Mouse (Mus musculus) testis, postnatal 14 days (tissue): ENCODE data around the gene Cops6.

Source experiments
- DNase-seq: peaks from one replicate; pipeline ENCODE4 v3.0.0; 2021; ENCODE audit warnings: low spot score

Gene Cops6

DNA sequence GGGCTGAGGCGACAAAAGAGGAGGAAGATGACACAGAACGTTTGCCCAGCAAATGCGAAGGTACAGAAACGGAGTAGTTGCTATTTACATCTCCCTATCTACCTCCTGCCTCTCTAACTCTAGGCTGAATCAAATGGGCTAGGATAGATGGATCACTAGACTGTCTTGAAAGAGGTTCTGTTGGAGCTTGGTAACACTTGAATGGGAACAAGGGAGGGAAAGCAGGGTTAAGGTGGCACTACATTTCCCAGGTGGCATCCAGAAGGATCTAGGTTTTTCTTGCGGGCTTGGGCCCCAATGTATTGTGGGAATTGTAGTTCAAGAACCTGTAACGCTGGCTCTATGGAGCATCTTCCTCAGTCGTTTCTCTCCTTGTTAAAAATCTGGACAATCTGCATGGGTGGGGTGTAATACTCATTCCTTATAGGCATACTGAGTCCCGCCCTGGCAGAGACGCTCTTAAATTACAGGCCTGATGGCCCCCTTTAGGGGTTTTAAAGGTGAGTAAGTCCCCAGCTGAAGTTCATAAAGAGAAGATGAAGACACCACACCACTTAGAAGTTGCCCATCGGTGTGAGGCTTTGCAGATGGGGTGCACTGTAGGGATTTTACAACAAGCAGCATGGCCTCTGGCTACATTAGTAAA is 26.9 kb downstream of the Cops6 start:
- DNase-seq, result peak; percentile 84

DNA sequence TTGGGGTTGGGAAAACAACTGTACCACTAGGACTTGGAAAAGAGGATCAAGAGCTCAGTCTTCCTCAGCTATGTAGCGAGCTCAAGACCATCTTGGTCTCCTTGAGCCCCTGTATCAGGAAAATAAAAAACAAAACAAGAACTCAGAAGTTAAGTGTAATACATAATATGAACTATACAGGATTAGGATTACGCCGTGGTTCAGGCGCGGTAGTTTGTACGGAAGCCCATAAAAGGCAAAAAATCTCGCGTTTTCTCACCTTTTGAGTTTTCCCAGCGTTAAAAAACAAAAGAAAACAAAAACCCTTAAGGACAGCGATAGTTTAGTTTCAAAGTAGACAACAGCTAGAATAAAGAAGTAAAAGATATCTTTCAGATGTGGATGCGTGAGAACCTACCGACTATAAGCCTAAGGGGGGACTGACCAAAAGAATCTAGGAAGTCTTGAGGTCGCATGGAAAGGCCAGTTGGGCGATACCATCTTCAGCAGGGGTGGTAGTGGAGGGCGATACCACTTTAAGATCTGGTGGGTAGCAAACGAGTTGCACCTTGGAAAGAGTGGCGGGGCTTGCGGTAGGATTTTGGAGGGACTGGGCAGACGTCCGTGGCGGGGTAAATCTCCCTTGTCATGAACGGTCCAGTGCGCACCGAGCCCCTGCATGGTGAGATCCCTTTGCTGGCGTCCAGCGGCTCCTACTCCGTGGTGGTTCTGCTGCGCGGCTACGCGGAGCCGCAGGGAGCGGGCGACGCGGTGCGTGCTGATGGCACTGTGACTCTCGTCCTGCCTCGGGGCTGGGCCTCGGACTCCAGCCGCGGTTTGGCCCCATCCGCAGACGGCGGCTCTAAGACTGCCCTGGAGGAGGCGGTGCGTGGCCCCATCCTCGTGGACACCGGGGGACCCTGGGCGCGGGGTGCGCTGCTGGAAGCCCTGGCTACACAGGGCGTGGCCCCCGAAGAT is 33.2 kb downstream of the Cops6 start, which contains the start of gene Mblac1:
Gene Mblac1 (plus strand): TSS at position 544 of the 957 bp plus-strand sequence.
- peak; percentile 80 for DNase-seq

DNA sequence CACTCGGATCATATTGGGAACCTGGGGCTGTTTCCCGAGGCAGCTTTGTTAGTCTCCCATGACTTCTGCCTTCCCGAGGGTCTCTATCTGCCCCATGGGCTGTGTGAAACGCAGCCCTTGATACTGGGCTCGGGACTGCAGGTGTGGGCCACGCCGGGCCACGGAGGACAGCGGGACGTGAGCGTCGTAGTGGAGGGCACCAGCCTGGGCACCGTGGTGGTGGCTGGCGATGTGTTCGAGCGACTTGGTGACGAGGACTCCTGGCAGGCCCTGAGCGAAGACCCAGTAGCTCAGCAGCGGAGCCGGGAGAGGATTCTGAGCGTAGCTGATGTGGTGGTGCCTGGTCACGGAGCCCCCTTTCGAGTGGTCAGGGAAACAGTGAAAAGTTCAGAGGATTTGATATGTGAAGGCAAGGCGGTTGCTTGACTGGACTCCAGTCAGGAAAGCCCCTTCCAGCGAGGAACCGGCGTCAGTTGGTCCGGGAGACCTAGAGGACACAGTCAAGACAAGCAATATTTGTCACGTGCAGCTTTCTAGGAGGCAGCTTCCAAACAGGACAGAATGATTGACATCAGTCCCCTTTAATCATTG is 34.0 kb downstream of the Cops6 start:
- DNase-seq, result no peak

GRCm38 (mm10) chr5:138195463-138195862 is 34.6 kb downstream of the Cops6 start:
- DNase-seq, result no peak

- DNase-seq, result no peak
Observed at GRCm38 (mm10) chr5:138199576-138199975, 38.7 kb downstream of the Cops6 start.

DNA sequence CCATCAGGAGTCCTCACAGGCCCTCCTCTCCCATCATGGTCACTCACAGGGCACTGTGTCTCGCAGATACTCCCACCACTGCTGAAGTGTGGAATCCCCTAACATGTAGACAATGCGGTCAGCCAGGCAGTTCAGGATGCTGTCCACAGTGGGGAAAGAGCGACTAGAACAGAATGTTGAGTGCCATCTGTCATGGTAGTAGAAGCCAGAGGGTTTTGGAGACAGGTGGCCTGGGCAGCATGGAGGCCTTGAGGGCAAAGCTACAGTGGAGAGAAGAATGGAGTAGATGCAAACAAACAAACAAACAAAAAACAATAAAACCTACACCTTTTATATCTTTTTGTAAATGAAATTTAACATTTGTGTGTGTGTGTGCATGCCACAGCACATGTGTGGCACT is 41.2 kb downstream of the Cops6 start:
- no peak for DNase-seq

- DNase-seq, result no peak
Observed at GRCm38 (mm10) chr5:138207253-138207652, 46.4 kb downstream of the Cops6 start.

GRCm38 (mm10) chr5:138207873-138208272 is 47.0 kb downstream of the Cops6 start:
- DNase-seq, result no peak
